Mouse (Mus musculus): ENCODE data around the gene Uqcc2. TPM values are rescaled to one million over a fixed set of nuclear protein-coding genes. Genes with fewer than 3 reads are reported as not detected.

Uqcc2 gene
- polyA plus RNA-seq, 1 experiment from 2014 or later, result 326 TPM

DNA sequence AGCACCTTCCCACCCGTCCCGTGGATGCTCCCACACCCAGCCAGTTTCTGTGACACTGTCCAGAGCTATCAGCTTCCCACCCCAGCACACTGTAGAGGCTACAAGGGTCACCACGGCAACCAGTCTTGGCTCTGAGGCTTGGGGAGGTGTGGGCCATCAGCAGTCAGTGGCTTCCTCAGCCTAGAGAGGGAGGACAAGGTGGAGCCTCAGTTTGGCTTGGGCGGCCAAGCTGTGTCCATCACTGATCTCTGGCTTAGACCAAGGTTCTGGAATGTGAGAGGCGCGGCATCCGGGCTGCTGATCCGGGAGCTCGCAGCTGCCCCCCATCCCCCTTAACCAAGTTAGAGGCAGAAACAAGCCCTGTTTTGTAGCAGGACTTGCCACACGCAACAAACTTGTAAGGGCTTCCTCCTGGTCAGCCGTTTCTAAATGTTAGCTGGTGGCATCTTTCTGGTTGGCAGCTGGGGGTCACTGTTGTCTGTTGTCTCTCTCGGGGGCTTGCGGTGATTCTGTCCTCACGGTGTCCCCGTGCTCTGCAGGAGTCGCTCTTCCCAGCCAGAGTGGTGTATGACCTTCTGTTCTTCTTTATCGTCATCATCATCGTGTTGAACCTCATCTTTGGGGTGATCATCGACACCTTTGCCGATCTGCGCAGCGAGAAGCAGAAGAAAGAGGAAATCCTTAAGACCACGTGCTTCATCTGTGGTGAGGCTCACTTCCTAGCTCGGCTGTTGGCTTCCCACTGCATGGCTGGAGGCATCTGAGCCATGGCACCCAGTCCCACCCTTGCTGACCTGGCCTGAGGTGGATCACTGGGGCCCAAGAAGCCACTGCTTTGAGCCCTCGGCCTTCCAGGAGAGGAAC, 14.8 kb downstream of the Uqcc2 start:
- 84% methylated on average over 25 of the region's 25 CpGs for WGBS
- Histone ChIP-seq H3K9me3 (ENCODE audit: control insufficient read depth, low read length) (no peaks in the 10 kb centered on the region), H3K4me2 (replicated peaks; ENCODE audit: low read depth, low read length) (no peak overlapping the region), H3K4me3 (ENCODE audit: low read depth, low read length) (no peak overlapping the region), H3K4me1 (replicated peaks; ENCODE audit: control insufficient read depth, insufficient read depth, low read length) (peaks cover 7% of the 10 kb centered on the region; the same call in 1 of the 2 replicates), H3K36me3 (ENCODE audit: control insufficient read depth, insufficient read depth, low read length) (0 out of 2 replicates have a peak, but pooled peaks cover 5% of the 10 kb centered on the region), H3K9ac (ENCODE audit: low read depth, low read length) (no peak overlapping the region), H3K27me3 (ENCODE audit: control insufficient read depth, insufficient read depth, low read length) (no peaks in the 10 kb centered on the region), H3K27ac (ENCODE audit: low read depth, low read length) (no peak overlapping the region)
- ATAC-seq (ENCODE audit: low FRiP score) (no peak), DNase-seq (ENCODE audit: low spot score) (no peak)

DNA sequence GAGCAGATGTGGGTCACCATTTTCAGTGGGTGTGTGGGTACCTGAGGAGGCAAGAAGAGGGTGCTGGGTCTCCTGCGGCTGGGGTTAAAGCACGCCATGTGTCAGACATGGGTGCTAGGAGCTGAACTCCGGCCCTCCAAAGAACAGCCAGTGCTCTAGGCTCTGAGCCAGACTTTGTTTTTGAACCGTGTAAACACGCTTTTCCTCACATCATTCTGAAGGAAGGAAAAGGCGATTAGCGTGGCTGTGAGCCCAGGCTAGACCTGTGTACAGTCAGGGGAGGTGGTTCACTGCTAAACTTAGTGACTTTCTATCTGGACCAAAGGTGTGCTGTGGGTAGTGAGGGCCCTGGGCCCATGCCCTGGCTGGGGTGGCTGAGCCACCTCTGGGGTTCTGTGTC, 23.6 kb downstream of the Uqcc2 start:
- H3K4me2 ChIP-seq (replicated peaks; ENCODE audit: low read depth, low read length), result no peak overlapping the region
- no peaks in the 10 kb centered on the region for H3K9me3 ChIP-seq (ENCODE audit: control insufficient read depth, low read length)
- no peak overlapping the region for H3K27ac ChIP-seq (ENCODE audit: low read depth, low read length)
- WGBS, result 93% methylated on average over 7 of the region's 7 CpGs
- ATAC-seq (ENCODE audit: low FRiP score) (no peak), DNase-seq (ENCODE audit: low spot score) (no peak)
- no peak overlapping the region for H3K9ac ChIP-seq (ENCODE audit: low read depth, low read length)
- no peak overlapping the region for H3K4me3 ChIP-seq (ENCODE audit: low read depth, low read length)
- no peaks in the 10 kb centered on the region for H3K27me3 ChIP-seq (ENCODE audit: control insufficient read depth, insufficient read depth, low read length)
- H3K4me1 ChIP-seq (replicated peaks; ENCODE audit: control insufficient read depth, insufficient read depth, low read length), result no peaks in the 10 kb centered on the region
- H3K36me3 ChIP-seq (ENCODE audit: control insufficient read depth, insufficient read depth, low read length), result no peaks in the 10 kb centered on the region

DNA sequence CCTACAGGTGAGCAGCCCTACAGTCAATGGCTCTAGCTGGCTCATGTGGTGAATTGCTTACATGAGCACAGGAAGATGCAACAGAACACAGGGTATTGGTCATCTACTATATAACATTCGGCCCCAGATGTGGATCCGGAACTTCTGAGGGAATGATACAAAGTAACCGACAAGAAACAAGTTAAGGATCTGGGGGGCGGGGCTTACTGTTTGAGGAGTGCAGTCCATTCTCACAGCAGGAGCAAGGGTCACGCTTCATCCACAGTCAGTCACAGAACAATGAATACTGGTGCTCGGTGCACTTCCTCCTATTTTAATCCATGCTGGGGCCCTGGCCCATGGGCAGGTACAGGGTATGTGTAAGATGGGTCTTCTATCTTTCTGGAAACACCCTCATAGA, 25.8 kb downstream of the Uqcc2 start:
- H3K36me3 ChIP-seq (ENCODE audit: control insufficient read depth, insufficient read depth, low read length), result no peaks in the 10 kb centered on the region
- H3K27me3 ChIP-seq (ENCODE audit: control insufficient read depth, insufficient read depth, low read length), result no peaks in the 10 kb centered on the region
- H3K4me2 ChIP-seq (replicated peaks; ENCODE audit: low read depth, low read length), result no peak overlapping the region
- H3K4me1 ChIP-seq (replicated peaks; ENCODE audit: control insufficient read depth, insufficient read depth, low read length), result no peaks in the 10 kb centered on the region
- ATAC-seq (ENCODE audit: low FRiP score), result no peak
- DNase-seq (ENCODE audit: low spot score), result no peak
- no peak overlapping the region for H3K27ac ChIP-seq (ENCODE audit: low read depth, low read length)
- 75% methylated on average over 6 of the region's 6 CpGs for WGBS
- H3K9me3 ChIP-seq (ENCODE audit: control insufficient read depth, low read length), result no peaks in the 10 kb centered on the region
- H3K4me3 ChIP-seq (ENCODE audit: low read depth, low read length), result no peak overlapping the region
- H3K9ac ChIP-seq (ENCODE audit: low read depth, low read length), result no peak overlapping the region

DNA sequence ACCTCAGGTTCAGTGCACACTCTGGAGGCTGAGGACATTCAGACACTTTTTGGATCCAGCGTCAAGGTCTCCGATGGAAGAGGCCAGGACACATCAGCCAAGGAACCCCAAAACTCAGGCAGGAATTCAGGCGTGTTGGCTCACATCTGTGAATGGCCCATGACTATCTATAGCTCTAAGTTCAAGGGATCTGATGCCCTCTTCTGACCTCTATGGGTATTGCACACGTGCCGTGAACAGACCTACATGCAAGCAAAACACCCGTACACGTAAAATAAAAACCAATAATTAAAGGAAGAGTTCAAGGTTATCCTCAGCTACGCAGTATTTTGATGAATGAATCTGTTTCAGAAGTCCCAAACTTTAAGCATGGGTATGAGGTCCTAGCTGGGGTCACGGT, 27.0 kb downstream of the Uqcc2 start:
- DNase-seq (ENCODE audit: low spot score) (peak; percentile 47), ATAC-seq (ENCODE audit: low FRiP score) (no peak)
- no peak overlapping the region for H3K9ac ChIP-seq (ENCODE audit: low read depth, low read length)

DNA sequence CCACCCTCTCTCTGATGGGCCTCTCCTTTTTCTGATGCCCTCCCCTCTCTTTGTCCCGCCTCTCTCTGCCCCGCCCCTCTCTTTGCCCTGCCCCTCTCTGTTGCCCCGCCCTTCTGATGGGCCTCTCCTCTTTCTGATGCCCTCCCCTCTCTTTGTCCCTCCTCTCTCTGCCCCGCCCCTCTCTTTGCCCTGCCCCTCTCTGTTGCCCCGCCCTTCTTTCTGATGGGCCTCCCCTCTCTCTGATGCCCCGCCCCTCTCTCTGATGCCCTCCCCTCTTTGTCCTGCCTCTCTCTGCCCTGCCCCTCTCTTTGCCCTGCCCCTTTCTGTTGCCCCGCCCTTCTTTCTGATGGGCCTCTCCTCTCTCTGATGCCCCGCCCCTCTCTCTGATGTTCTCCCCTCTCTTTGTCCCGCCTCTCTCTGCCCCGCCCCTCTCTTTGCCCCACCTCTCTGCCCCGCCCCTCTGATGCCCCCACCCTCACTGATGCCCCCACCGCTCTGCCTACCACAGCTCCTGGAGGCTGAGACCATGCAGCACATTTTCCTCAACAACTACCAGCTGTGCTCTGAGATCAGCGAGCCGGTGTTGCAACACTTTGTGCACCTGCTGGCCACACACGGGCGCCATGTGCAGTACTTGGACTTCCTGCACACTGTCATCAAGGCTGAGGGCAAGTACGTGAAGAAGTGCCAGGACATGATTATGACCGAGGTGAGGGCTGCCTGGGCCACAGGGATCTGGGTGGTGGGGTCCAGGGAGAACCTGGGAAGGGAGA, 27.8 kb downstream of the Uqcc2 start:
- no peak overlapping the region for H3K4me2 ChIP-seq (replicated peaks; ENCODE audit: low read depth, low read length)
- H3K9ac ChIP-seq (ENCODE audit: low read depth, low read length), result no peak overlapping the region
- WGBS, result 69% methylated on average over 14 of the region's 18 CpGs
- no peaks in the 10 kb centered on the region for H3K36me3 ChIP-seq (ENCODE audit: control insufficient read depth, insufficient read depth, low read length)
- H3K27me3 ChIP-seq (ENCODE audit: control insufficient read depth, insufficient read depth, low read length), result no peaks in the 10 kb centered on the region
- no peaks in the 10 kb centered on the region for H3K9me3 ChIP-seq (ENCODE audit: control insufficient read depth, low read length)
- H3K4me1 ChIP-seq (replicated peaks; ENCODE audit: control insufficient read depth, insufficient read depth, low read length), result no peaks in the 10 kb centered on the region; the same call in 1 of the 2 replicates
- H3K4me3 ChIP-seq (ENCODE audit: low read depth, low read length), result no peak overlapping the region
- no peak for DNase-seq (ENCODE audit: low spot score)
- H3K27ac ChIP-seq (ENCODE audit: low read depth, low read length), result no peak overlapping the region
- ATAC-seq (ENCODE audit: low FRiP score), result no peak

More for the DNA sequence above, 27.0 kb downstream of the Uqcc2 start:
- no peak overlapping the region for H3K4me3 ChIP-seq (ENCODE audit: low read depth, low read length)
- no peak overlapping the region for H3K27ac ChIP-seq (ENCODE audit: low read depth, low read length)
- no peaks in the 10 kb centered on the region; the same call in 1 of the 2 replicates for H3K4me1 ChIP-seq (replicated peaks; ENCODE audit: control insufficient read depth, insufficient read depth, low read length)
- H3K4me2 ChIP-seq (replicated peaks; ENCODE audit: low read depth, low read length), result no peak overlapping the region
- H3K9me3 ChIP-seq (ENCODE audit: control insufficient read depth, low read length), result no peaks in the 10 kb centered on the region
- H3K36me3 ChIP-seq (ENCODE audit: control insufficient read depth, insufficient read depth, low read length), result no peaks in the 10 kb centered on the region
- 86% methylated on average over 9 of the region's 9 CpGs for WGBS
- H3K27me3 ChIP-seq (ENCODE audit: control insufficient read depth, insufficient read depth, low read length), result no peaks in the 10 kb centered on the region

DNA sequence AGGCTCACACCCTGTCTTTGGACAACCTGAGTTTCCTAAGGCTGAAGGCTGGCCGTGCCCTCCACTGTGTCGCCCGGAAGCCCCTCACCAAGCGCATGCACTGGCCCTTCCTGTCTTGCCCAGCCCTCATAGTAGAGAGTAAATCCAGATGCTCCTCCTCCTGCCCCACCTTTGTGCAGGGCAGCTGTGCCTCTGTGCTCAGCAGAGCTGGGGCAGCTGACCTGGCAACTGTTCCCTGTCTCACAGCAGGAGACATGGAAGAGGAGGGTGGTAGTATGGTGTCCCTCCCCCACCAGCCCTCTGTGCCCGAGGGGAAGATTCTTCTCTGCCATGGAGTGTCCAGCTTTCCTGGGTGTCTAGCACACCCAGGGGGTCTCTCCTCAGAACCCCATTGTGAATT, 32.0 kb downstream of the Uqcc2 start:
- 76% methylated on average over 5 of the region's 5 CpGs for WGBS
- Histone ChIP-seq H3K27ac (ENCODE audit: low read depth, low read length) (no peak overlapping the region), H3K9me3 (ENCODE audit: control insufficient read depth, low read length) (no peaks in the 10 kb centered on the region), H3K4me2 (replicated peaks; ENCODE audit: low read depth, low read length) (no peak overlapping the region), H3K27me3 (ENCODE audit: control insufficient read depth, insufficient read depth, low read length) (no peaks in the 10 kb centered on the region), H3K9ac (ENCODE audit: low read depth, low read length) (no peak overlapping the region), H3K36me3 (ENCODE audit: control insufficient read depth, insufficient read depth, low read length) (no peaks in the 10 kb centered on the region), H3K4me1 (replicated peaks; ENCODE audit: control insufficient read depth, insufficient read depth, low read length) (no peaks in the 10 kb centered on the region; the same call in 1 of the 2 replicates), H3K4me3 (ENCODE audit: low read depth, low read length) (no peak overlapping the region)
- DNase-seq (ENCODE audit: low spot score) (no peak), ATAC-seq (ENCODE audit: low FRiP score) (no peak)

DNA sequence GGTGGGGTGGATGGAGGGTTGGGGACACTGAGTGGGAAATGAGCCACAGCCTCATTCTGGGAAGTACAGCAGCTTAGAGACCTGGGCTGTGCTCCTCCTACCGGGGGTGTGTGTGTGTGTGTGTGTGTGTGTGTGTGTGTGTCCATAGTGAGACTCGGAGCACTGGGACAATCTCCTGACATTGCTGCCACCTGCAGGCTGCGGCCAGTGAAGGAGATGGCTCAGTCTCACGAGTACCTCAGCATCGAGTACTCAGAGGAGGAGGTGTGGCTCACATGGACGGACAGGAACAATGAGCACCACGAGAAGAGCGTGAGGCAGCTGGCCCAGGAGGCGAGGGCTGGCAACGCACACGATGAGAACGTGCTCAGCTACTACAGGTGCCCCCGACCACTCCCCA, 38.0 kb downstream of the Uqcc2 start:
- 41% methylated on average over 13 of the region's 13 CpGs for WGBS
- DNase-seq (ENCODE audit: low spot score), result peak; percentile 39
- no peak overlapping the region for H3K9ac ChIP-seq (ENCODE audit: low read depth, low read length)
- H3K4me3 ChIP-seq (ENCODE audit: low read depth, low read length), result no peak overlapping the region
- ATAC-seq (ENCODE audit: low FRiP score), result no peak
- H3K9me3 ChIP-seq (ENCODE audit: control insufficient read depth, low read length), result no peaks in the 10 kb centered on the region
- H3K4me2 ChIP-seq (replicated peaks; ENCODE audit: low read depth, low read length), result no peak overlapping the region
- no peaks in the 10 kb centered on the region for H3K36me3 ChIP-seq (ENCODE audit: control insufficient read depth, insufficient read depth, low read length)
- no peaks in the 10 kb centered on the region for H3K4me1 ChIP-seq (replicated peaks; ENCODE audit: control insufficient read depth, insufficient read depth, low read length)
- H3K27me3 ChIP-seq (ENCODE audit: control insufficient read depth, insufficient read depth, low read length), result no peaks in the 10 kb centered on the region
- no peak overlapping the region for H3K27ac ChIP-seq (ENCODE audit: low read depth, low read length)

DNA sequence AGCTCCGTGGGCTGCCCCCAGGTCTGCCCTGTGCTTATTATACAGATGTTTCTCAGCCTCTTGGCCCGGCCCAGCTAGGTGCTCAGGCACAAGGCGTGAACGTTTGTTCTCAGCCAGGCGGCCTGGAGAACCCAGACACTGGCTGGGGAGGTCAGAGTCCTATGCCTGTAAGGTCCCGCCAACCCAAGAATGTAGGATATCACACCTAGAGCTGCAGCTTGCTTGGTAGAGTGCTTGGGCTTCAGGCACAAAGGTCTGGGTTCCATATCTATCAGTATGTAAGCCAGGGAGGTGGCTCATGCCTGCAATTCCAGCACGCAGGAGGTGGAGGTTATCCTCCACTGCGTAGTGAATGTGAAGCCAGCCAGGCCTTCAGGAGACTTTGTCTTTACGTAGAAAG, 43.6 kb downstream of the Uqcc2 start:
- no peak for DNase-seq (ENCODE audit: low spot score)
- Histone ChIP-seq H3K27ac (ENCODE audit: low read depth, low read length) (no peak overlapping the region), H3K4me1 (replicated peaks; ENCODE audit: control insufficient read depth, insufficient read depth, low read length) (0 out of 2 replicates have a peak, but pooled peaks cover 2% of the 10 kb centered on the region), H3K27me3 (ENCODE audit: control insufficient read depth, insufficient read depth, low read length) (no peaks in the 10 kb centered on the region), H3K9ac (ENCODE audit: low read depth, low read length) (no peak overlapping the region), H3K9me3 (ENCODE audit: control insufficient read depth, low read length) (no peaks in the 10 kb centered on the region), H3K4me3 (ENCODE audit: low read depth, low read length) (no peak overlapping the region), H3K4me2 (replicated peaks; ENCODE audit: low read depth, low read length) (no peak overlapping the region), H3K36me3 (ENCODE audit: control insufficient read depth, insufficient read depth, low read length) (no peaks in the 10 kb centered on the region)
- WGBS, result 86% methylated on average over 9 of the region's 9 CpGs
- no peak for ATAC-seq (ENCODE audit: low FRiP score)

Measured in hindbrain, embryonic 11.5 days (tissue).